Mouse (Mus musculus) intestine, embryonic 15.5 days (tissue): ENCODE measurements around the gene Cyp26b1. TPM values are rescaled to one million over a fixed set of nuclear protein-coding genes. Genes with fewer than 3 reads are reported as not detected.
"Not testable (repeated sequence)": the region's sequence is repeated elsewhere in the genome, so short reads cannot be mapped to it uniquely, and the experiment has no call there.

Experiments
- ATAC-seq: fragments of 200-750 bp; cut with Nextera tagmentation; 2 replicates; pipeline ENCODE4 v1.8.0; 2017; ENCODE audit warnings: moderate TSS enrichment, moderate library complexity
- H3K27ac ChIP-seq: fragments of 300-500 bp; sonication (generic); 2 replicates; pipeline ENCODE4 v1.5.1; 2015; ENCODE audit warnings: mild to moderate bottlenecking, inconsistent platforms
- H3K27me3 ChIP-seq: fragments of 300-500 bp; sonication (generic); replicated peaks from 2 replicates; pipeline ENCODE4 v1.6.1; 2015; ENCODE audit warnings: inconsistent platforms
- H3K36me3 ChIP-seq: fragments of 300-500 bp; sonication (generic); 2 replicates; pipeline ENCODE4 v1.6.1; 2015; ENCODE audit warnings: inconsistent platforms
- H3K4me1 ChIP-seq: fragments of 300-500 bp; sonication (generic); replicated peaks from 2 replicates; pipeline ENCODE4 v1.6.1; 2015; ENCODE audit warnings: inconsistent platforms
- H3K4me2 ChIP-seq: fragments of 300-500 bp; sonication (generic); replicated peaks from 2 replicates; pipeline ENCODE4 v1.6.1; 2015; ENCODE audit warnings: mild to moderate bottlenecking, inconsistent platforms
- H3K4me3 ChIP-seq: fragments of 300-500 bp; sonication (generic); replicated peaks from 2 replicates; pipeline ENCODE4 v1.5.1; 2015; ENCODE audit warnings: inconsistent platforms
- H3K9ac ChIP-seq: fragments of 300-500 bp; sonication (generic); 2 replicates; pipeline ENCODE4 v1.6.1; 2015; ENCODE audit warnings: inconsistent platforms
- H3K9me3 ChIP-seq: fragments of 300-500 bp; sonication (generic); 2 replicates; pipeline ENCODE4 v1.6.1; 2016; ENCODE audit warnings: inconsistent platforms
- WGBS: fragments of 180-500 bp; shearing (Covaris S2); methylation state at CpG from one replicate; pipeline ENCODE4 v1.1.7; 2015; 5-methylcytosine and 5-hydroxymethylcytosine counted together
- polyA plus RNA-seq: library from polyadenylated mRNA; unstranded; fragments of >200 nt; fragmentation: Nextera tagmentation; extraction: Ambion mirVana; gene quantifications from 2 replicates; pipeline ENCODE4 v1.2.1, GENCODE M21; 2015

Gene Cyp26b1
- polyA plus RNA-seq, 1 experiment from 2014 or later, result 2.6 TPM

GRCm38 (mm10) chr6:84601136-84601889 is 7.6 kb upstream of the Cyp26b1 start:
- H3K9me3 ChIP-seq, result no peaks in the 10 kb centered on the region
- no peak overlapping the region for H3K27ac ChIP-seq
- H3K36me3 ChIP-seq, result no peaks in the 10 kb centered on the region
- no peak overlapping the region for H3K4me2 ChIP-seq
- H3K4me3 ChIP-seq, result no peak overlapping the region
- no peak overlapping the region for H3K9ac ChIP-seq
- H3K4me1 ChIP-seq, result no peaks in the 10 kb centered on the region
- 38% methylated on average over 1 of the region's 1 CpGs for WGBS
- ATAC-seq, result no peak
- no peaks in the 10 kb centered on the region for H3K27me3 ChIP-seq

- H3K4me2 ChIP-seq, H3K27me3 ChIP-seq, H3K4me3 ChIP-seq, H3K36me3 ChIP-seq, H3K9ac ChIP-seq, H3K27ac ChIP-seq, H3K4me1 ChIP-seq, H3K9me3 ChIP-seq, ATAC-seq: not testable (repeated sequence)
- WGBS, result 87% methylated on average over 3 of the region's 3 CpGs
Measured at GRCm38 (mm10) chr6:84599296-84599695, 5.6 kb upstream of the Cyp26b1 start.

- Histone ChIP-seq H3K9ac (no peak overlapping the region), H3K27ac (no peak overlapping the region), H3K36me3 (no peaks in the 10 kb centered on the region), H3K9me3 (no peaks in the 10 kb centered on the region), H3K4me1 (no peaks in the 10 kb centered on the region), H3K4me3 (no peak overlapping the region), H3K27me3 (no peaks in the 10 kb centered on the region), H3K4me2 (no peak overlapping the region)
- 73% methylated on average over 3 of the region's 3 CpGs for WGBS
- no peak for ATAC-seq
Measured at GRCm38 (mm10) chr6:84598725-84599124, 5.0 kb upstream of the Cyp26b1 start.

GRCm38 (mm10) chr6:84594626-84595025 is 918 bp upstream of the Cyp26b1 start:
- no peaks in the 10 kb centered on the region for H3K9me3 ChIP-seq
- peaks cover 4% of the 10 kb centered on the region for H3K27me3 ChIP-seq
- peaks cover 13% of the 10 kb centered on the region for H3K4me1 ChIP-seq
- H3K36me3 ChIP-seq, result no peaks in the 10 kb centered on the region
- H3K4me2 ChIP-seq, result no peak overlapping the region
- 81% methylated on average over 3 of the region's 3 CpGs for WGBS
- no peak overlapping the region for H3K27ac ChIP-seq
- no peak overlapping the region for H3K4me3 ChIP-seq
- no peak for ATAC-seq
- H3K9ac ChIP-seq, result no peak overlapping the region

- Histone ChIP-seq H3K4me1 (peaks cover 37% of the 10 kb centered on the region), H3K4me2 (no peak overlapping the region), H3K9me3 (no peaks in the 10 kb centered on the region), H3K4me3 (no peak overlapping the region), H3K36me3 (no peaks in the 10 kb centered on the region), H3K9ac (no peak overlapping the region), H3K27me3 (peaks cover 33% of the 10 kb centered on the region), H3K27ac (no peak overlapping the region)
- WGBS, result 30% methylated on average over 6 of the region's 6 CpGs
- peak; percentile 35; the same call in 1 of the 2 replicates for ATAC-seq
Measured at GRCm38 (mm10) chr6:84590961-84591745, 2.6 kb downstream of the Cyp26b1 start.

GRCm38 (mm10) chr6:84589742-84590686 is 3.7 kb downstream of the Cyp26b1 start:
- Histone ChIP-seq H3K27ac (no peak overlapping the region), H3K9me3 (no peaks in the 10 kb centered on the region), H3K4me2 (peak overlapping the region; percentile 96), H3K27me3 (peaks cover 42% of the 10 kb centered on the region), H3K4me1 (peaks cover 48% of the 10 kb centered on the region), H3K36me3 (no peaks in the 10 kb centered on the region), H3K4me3 (peak overlapping the region; percentile 15; the same call in 1 of the 2 replicates), H3K9ac (no peak overlapping the region)
- 4% methylated on average over 39 of the region's 39 CpGs for WGBS
- peak; percentile 67 for ATAC-seq

- Histone ChIP-seq H3K36me3 (no peaks in the 10 kb centered on the region), H3K4me3 (peak overlapping the region; percentile 49), H3K4me1 (peaks cover 57% of the 10 kb centered on the region), H3K27me3 (peaks cover 52% of the 10 kb centered on the region), H3K9ac (peak overlapping the region; percentile 48; the same call in 1 of the 2 replicates), H3K4me2 (peak overlapping the region; percentile 96), H3K27ac (no peak overlapping the region), H3K9me3 (no peaks in the 10 kb centered on the region)
- 1% methylated on average over 50 of the region's 54 CpGs for WGBS
- peak; percentile 40 for ATAC-seq
Measured at GRCm38 (mm10) chr6:84588895-84589652, 4.6 kb downstream of the Cyp26b1 start.

GRCm38 (mm10) chr6:84588221-84588894 is 5.3 kb downstream of the Cyp26b1 start:
- Histone ChIP-seq H3K9me3 (no peaks in the 10 kb centered on the region), H3K9ac (peak overlapping the region; percentile 48), H3K4me3 (peak overlapping the region; percentile 49), H3K27ac (no peak overlapping the region), H3K4me1 (peaks cover 63% of the 10 kb centered on the region), H3K4me2 (peak overlapping the region; percentile 96), H3K27me3 (peaks cover 58% of the 10 kb centered on the region), H3K36me3 (no peaks in the 10 kb centered on the region)
- WGBS, result 0% methylated on average over 41 of the region's 41 CpGs
- no peak for ATAC-seq

- Histone ChIP-seq H3K27me3 (peaks cover 63% of the 10 kb centered on the region), H3K4me2 (peak overlapping the region; percentile 96), H3K36me3 (no peaks in the 10 kb centered on the region), H3K4me1 (peaks cover 71% of the 10 kb centered on the region), H3K9me3 (no peaks in the 10 kb centered on the region), H3K4me3 (peak overlapping the region; percentile 49), H3K9ac (peak overlapping the region; percentile 48), H3K27ac (0 out of 2 replicates have a peak overlapping the region, but pooled peaks have one; percentile 27)
- under 1% methylated on average over 51 of the region's 51 CpGs for WGBS
- no peak for ATAC-seq
Measured at GRCm38 (mm10) chr6:84587471-84588101, 6.1 kb downstream of the Cyp26b1 start.

- no peaks in the 10 kb centered on the region for H3K36me3 ChIP-seq
- ATAC-seq, result no peak
- H3K9ac ChIP-seq, result no peak overlapping the region
- peak overlapping the region; percentile 49 for H3K4me3 ChIP-seq
- H3K27ac ChIP-seq, result no peak overlapping the region
- H3K27me3 ChIP-seq, result peaks cover 70% of the 10 kb centered on the region
- H3K4me1 ChIP-seq, result peaks cover 80% of the 10 kb centered on the region
- H3K4me2 ChIP-seq, result peak overlapping the region; percentile 96
- no peaks in the 10 kb centered on the region for H3K9me3 ChIP-seq
- 3% methylated on average over 28 of the region's 28 CpGs for WGBS
Measured at GRCm38 (mm10) chr6:84586551-84587200, 7.0 kb downstream of the Cyp26b1 start.
